Mouse (Mus musculus) left cerebral cortex, postnatal 14 days (tissue): ENCODE data around the gene Prrt1. TPM values are rescaled to one million over a fixed set of nuclear protein-coding genes. Genes with fewer than 3 reads are reported as not detected.

Source experiments
- DNase-seq, 2 experiments: peaks; one replicate each; pipeline ENCODE4 v3.0.0; 2021 to 2022; ENCODE audit warnings: low spot score in 2 of 2, mixed read lengths in 1 of 2
- intact Hi-C: fragments of 180-260 bp; cut with DNase I; formaldehyde crosslinking; loops from one replicate; pipeline ENCODE4 v1.15.1; 2025
- total RNA-seq, 2 experiments: library from RNA; stranded (reverse); gene quantifications; 2 replicates each; pipeline ENCODE4 v1.2.3; 2021

Prrt1 gene
- total RNA-seq, 2 experiments from 2014 or later, result 195 to 228 TPM

DNA sequence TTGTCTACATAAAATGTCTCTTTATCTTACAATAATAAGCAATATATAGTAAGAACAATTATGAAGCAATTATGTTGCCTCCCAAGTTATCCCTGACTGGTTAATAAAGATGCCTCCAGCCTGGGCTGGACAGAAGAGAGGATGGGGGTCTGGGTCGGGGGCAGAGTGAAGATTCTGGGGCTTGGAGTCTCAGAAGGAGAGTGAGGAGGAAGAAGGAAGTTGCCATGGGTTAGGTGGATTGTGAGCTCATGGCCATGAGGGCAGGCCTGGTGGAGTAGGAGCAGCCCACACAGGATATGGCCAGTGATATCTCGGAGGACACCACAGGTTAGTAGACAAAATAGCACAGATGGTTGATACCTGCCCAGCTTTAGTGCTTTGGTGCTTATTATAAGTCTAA is 28.8 kb downstream of the Prrt1 start:
- intact Hi-C loops, result loop anchor here (10.0 kb wide), 1 partner anchor 147 kb away; the partner anchor contains the start of gene Cyp21a1
- no peak for DNase-seq

DNA sequence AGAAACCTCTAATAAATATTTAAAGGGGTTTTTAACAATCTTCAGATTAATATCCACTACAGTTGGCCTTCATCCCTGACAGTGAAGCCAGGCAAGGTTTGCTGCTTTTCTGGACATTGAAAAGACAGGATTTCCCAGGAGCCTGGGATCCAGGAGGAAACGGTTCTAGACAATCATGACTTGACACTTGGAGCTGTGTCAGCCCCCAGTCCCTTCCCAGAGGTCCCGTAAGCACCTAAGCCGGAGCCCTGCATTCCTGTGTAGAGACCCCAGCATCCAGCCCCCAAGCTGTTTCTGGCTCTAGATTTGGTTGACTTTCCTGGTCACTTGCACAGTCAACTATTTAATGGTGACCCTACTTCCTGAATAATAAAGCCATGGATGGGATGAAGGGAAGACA is 29.3 kb downstream of the Prrt1 start:
- intact Hi-C loops, result loop anchor here (10.0 kb wide), 1 partner anchor 146 kb away; the partner anchor contains the start of gene Cyp21a1
- DNase-seq, result no peak

DNA sequence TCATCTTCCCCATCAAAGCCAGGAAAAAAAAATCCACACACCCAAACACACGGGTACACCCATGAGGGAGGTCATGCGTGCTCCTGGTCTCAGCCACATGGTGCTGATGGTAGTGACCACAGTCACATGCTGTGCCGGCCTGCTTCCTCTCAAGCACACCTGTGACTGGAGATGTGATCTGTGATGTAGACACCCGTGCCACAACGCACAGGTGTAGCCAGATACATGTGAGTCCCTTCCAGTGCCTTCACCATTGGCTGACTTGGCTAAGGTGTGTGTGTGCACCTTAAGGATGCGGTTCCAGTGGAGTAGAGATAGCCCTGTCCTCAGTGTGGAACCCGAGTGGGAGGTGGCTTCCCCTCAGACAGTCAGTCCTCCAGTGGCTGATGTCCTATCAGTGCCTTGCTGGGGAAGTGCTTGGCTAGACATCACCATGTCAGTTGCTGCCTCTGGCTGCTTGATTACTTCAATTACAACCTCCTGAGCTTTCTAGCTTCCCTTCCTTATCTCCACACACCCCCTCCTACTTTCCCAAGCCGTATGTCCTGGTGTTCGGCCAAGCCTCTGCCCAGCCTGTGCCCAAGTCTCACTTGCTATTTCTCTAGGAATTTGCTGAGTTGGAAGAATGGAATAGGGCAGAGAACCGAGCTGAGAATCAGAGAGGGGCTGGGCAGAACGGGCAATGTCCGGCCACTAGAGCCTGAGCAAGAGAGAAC is 30.0 kb downstream of the Prrt1 start:
- intact Hi-C loops, result loop anchor here (10.0 kb wide), 1 partner anchor 145 kb away; the partner anchor contains the start of gene Cyp21a1

DNA sequence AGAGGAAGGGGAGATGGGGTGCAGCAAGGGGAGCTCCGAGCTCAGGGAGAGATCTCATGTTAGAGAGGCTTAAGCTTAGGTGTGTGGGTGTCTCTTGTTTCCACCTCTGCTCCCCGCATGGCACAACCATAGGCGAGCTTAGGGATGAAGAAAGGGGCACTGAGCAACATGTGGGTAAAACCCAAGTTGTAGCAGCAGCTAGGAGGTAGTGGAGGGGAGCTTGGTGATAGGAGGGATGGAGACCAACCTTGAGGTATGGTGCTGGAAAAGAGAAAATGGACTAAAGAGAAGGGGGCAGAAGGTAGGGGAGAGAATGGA is 30.5 kb downstream of the Prrt1 start:
- no peak for DNase-seq
- intact Hi-C loops, result loop anchor here (10.0 kb wide), 1 partner anchor 145 kb away; the partner anchor contains the start of gene Cyp21a1

More for the DNA sequence above, 30.0 kb downstream of the Prrt1 start:
- no peak for DNase-seq

DNA sequence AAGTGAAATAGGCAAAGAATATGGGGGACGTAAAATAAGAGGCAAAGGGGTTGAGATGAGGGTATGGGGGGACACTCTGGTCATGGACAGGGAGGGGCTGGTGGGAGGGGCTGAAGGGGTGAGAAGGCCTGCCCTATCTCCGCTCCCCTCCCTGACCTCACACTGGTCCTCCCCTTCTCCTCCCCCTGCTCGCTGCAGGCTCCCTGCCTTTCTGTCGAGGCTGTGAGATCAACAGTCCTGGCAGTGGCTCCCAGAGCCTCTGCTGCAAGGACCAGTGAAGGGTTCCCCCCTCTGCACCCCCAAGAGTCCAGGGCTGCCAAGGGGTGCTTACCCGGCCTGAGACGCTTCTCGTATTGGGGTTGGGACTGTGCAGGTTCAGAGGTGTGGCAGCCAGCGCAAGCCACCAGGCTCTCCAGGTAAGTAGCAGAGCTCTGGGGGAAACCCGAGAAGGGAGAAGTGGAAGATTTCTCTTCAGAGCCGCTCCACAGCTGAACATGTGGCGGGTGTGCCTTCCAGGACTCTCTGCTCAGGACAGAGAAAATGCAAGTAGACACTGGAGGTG is 31.0 kb downstream of the Prrt1 start:
- intact Hi-C loops, result no loop called here

DNA sequence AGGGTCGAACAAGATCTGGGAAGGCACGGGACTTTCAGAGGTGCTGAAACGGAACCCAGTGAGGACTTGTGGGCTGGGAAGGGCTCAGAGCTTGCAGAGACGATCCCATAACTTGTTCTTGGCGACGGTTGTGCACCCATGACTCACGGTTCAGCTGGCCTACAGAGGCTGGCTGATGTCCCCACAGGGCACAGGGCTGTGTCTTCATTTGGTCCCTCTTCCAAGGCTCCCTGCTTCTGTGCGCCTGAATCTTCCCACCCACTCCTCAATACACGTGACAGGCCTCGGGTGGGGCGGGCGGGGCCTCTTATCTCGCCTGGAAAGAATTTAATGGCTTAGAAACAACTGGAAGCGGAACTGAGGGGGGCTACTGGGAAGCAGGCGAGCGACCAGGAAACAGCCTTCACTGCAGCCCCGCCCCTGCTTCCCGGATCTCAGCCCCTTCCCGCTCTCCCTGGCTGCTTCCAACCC is 31.8 kb downstream of the Prrt1 start:
- DNase-seq, result no peak
- intact Hi-C loops, result no loop called here

More for the DNA sequence above, 31.0 kb downstream of the Prrt1 start:
- no peak for DNase-seq

DNA sequence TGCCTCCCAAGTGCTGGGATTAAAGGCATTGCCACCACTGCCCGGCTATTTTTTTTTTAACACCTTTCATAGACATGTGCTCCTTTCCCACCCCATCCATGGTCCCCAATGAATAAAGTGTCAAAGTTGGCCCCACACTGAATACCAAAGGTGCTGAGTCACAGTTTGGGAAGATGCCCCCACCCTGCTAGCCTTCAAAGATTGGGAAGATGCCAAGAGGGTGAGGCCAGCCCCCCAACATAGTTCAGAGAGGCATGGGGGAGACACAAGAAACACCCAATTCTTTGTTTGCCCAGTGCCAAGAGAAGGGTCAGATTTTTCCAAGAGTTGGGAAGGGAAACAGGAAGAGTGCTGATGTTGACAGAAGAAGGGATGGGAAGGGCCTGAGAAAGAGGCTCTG is 33.1 kb downstream of the Prrt1 start:
- no peak for DNase-seq
- intact Hi-C loops, result no loop called here

GRCm38 (mm10) chr17:34662978-34663377 is 33.6 kb downstream of the Prrt1 start:
- DNase-seq, result no peak
- intact Hi-C loops, result no loop called here

DNA sequence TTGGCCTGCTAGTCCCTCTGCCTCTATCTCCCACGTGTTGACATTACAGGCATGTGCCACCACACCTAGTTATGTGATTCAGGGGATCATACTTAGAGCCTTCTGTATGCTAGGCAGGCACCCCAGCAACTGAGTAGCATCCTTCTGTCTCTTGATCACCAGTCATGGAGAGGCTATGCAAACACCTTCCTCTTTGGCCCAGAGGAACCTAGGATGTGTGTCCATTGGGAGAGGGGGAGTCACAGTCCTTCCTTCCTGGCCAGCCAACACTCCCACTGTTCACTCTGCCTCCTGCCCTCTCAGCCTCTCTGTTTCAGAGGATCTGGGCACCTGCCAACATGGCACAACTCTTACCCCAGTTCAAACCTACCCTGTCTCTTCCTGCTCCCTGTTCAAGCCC is 34.2 kb downstream of the Prrt1 start:
- intact Hi-C loops, result no loop called here
- no peak for DNase-seq

GRCm38 (mm10) chr17:34664472-34664871 is 35.1 kb downstream of the Prrt1 start:
- intact Hi-C loops, result no loop called here
- DNase-seq, result no peak

DNA sequence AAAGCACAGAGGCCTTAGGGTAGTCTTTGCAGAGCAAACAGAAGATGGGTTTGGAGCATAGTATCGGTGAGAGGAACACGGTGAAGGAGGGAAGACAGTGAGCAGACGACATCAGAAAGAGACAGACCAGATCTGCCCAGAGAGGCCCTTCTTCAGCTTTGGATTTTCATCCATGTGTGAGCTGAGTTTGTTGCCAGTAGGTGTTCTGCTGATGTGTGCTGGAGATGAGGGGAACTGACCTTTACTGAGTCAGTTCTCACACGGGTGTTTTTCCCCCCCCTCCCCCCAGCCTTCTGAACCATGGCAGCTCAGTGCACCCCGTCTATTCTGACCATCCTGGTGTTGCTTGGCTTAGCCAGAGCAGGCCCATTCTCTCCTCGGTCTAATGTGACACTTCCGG is 40.9 kb downstream of the Prrt1 start, which contains the start of gene Tnxb:
Tnxb (plus strand) TSS at position 301 of the 400 bp plus-strand sequence.
- no peak for DNase-seq
- intact Hi-C loops, result loop anchor here (5.0 kb wide), 1 partner anchor 217 kb away; no protein-coding TSS in a partner anchor

GRCm38 (mm10) chr17:34671151-34672066 is 42.1 kb downstream of the Prrt1 start:
- DNase-seq, result no peak
- intact Hi-C loops, result loop anchor here (5.0 kb wide), 1 partner anchor 216 kb away; no protein-coding TSS in a partner anchor

DNA sequence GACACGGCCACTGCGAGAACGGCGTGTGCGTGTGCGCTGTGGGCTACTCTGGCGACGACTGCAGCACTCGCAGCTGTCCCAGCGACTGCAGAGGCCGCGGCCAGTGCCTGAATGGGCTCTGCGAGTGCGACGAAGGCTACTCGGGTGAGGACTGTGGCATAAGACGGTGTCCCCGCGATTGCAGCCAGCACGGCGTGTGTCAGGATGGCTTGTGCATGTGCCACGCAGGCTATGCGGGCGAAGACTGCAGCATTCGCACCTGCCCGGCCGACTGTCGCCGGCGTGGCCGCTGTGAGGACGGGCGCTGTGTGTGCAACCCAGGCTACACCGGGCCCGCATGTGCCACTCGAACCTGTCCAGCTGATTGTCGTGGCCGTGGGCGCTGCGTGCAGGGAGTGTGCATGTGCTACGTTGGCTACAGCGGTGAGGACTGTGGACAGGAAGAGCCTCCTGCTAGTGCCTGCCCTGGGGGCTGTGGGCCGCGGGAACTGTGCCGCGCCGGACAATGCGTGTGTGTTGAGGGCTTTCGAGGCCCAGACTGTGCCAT is 43.0 kb downstream of the Prrt1 start:
- intact Hi-C loops, result loop anchor here (5.0 kb wide), 1 partner anchor 215 kb away; no protein-coding TSS in a partner anchor
- no peak for DNase-seq

DNA sequence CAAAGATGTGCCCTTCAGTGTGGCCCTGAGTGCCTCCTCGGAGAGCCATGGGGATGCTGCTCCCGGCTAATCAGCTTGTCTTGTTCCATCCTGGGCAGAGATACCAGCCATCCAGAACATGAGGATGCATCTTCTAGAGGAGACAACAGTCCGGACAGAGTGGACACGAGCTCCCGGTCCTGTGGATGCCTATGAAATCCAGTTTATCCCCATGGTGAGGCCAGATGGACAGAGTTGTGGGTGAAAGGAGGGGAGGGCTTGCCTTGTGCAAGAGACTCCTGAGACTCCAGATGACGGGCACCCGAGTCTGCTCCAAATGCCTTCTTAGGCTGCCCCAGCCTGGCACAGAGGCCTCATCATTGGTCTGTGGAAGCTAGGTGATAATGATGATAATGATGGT is 43.8 kb downstream of the Prrt1 start:
- intact Hi-C loops, result loop anchor here (5.0 kb wide), 1 partner anchor 214 kb away; no protein-coding TSS in a partner anchor
- DNase-seq, result no peak

DNA sequence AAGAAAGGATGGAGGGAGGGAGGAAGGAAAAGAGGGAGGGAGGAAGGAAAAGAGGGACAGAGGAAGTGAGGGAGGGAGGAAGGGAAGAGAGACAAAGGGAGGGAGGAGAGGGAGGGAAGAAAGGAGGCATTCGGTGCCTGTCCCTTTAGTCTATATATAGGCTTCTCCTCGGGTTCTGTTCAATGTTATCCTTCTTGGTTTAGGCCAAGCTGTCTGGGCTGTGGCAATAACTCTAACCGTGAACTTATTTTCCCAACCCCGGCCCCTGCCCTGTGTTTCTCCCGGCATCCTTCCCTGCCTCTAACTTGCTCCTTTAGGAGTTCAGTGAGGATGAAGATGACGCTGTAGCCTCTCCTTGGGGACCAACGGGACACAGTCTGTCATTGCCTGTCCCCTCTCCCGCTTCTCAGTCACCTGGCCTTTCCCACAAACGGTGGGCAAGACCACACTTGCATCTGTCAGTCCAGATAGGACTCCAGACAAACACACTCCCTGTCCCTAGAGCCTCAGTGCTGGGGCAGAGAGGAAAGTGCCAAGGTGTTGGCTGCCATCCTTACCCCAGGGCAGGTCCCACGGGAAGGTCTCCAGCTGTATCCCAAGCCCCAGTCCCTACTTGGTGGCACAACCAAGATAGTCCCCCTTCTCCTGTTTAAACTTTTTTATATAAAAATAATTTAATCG is 45.3 kb downstream of the Prrt1 start:
- intact Hi-C loops, result loop anchor here (5.0 kb wide), 1 partner anchor 213 kb away; no protein-coding TSS in a partner anchor
- DNase-seq, result no peak

DNA sequence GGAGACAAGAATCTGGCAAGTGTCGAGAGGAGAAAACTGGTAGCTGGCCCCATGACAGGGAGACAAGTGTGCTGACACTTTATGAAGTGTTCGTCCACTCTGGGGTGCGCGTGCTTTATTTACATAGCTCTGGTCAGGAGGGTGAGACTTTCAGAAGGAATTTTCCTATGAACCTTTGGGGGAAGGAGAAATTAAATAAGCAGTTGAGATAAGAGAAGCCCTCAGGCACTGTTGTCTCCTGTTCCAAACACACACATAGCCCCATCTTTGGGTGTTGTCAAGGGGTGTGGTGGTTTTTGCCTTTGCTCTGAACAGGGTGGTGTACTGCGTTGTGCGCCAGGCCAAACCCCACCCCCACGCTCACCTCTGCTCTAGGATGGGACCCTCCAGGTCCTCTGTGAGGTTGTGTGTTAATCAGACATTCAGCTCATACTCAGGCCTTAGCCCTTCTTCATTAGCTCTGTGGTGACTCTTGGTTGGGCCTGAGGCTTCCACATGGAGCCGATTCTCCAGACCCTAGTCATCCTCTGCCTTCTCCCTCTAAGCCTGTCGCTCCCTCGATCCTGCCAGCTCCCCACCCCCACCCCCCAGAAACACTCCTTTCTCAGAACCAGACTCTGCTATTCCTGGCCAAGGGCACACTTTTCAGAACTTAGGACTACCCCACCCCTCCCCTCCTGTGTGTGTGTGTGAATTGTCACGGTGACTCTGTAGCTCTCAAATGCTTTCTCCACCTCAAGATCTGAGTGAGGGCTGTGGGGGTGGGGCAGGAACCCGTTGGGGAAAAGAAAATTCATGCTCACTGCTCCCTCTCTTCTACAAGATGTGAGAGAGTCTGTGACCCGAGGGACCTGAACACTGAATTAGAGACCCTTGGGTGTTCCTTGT is 46.1 kb downstream of the Prrt1 start:
- intact Hi-C loops, result no loop called here
- no peak for DNase-seq

GRCm38 (mm10) chr17:34676093-34676460 is 46.7 kb downstream of the Prrt1 start:
- no peak for DNase-seq
- intact Hi-C loops, result no loop called here

DNA sequence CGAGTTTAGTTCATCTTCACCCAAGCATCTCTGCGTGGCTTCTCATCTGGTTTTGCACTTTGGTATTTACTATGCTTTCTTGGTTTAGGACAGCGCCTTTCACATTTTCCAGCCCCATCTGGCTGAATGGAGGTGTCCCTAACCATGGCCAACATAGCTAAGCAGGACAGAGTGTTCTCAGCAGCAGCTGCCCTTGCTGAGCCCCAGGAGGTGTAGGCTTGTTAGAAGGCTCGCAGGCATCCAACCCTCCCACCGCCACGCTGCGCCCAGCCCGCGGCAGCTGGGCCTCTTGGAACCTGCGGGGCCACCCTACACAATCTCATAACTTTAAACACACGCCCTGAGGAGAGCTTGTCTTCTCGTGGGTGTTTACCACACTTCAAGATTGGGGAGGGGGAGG is 47.3 kb downstream of the Prrt1 start:
- intact Hi-C loops, result no loop called here
- DNase-seq, result no peak
